Mouse (Mus musculus): ENCODE measurements at regions not wholly inside any gene's neighbourhood (a gene's known extent, or its start where the extent isn't known, plus 50 kb on each side); places are given as distances from the start of the nearest gene placed in this dataset.
"Not testable (repeated sequence)": the region's sequence is repeated elsewhere in the genome, so short reads cannot be mapped to it uniquely, and the experiment has no call there.

GRCm38 (mm10) chr4:8462414-8462813 lies 223.6 kb upstream of the Car8 start:
- not testable (repeated sequence) for DNase-seq

DNA sequence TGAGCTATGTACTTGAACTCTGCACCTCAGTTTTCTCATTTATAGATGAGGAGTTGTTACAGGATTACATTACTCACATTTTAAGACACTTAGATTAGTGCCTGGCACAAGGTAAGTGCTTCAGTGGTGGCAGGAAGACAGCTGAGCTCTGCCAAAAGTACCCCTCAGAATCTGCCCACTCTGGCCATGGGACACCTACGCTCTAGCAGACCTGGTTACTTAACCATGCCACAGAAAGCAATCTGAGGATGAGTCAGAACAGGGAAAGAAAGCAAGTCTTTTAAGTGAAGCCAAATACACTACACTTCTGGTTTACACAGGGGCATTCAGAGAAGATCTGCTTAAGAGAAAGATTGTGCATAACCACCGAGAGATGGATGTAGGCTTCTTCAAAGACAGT lies 215.5 kb upstream of the Car8 start:
- no peak for DNase-seq

GRCm38 (mm10) chr4:8432393-8432792 lies 193.6 kb upstream of the Car8 start:
- DNase-seq = peak; percentile 63

- DNase-seq = no peak
Observed at GRCm38 (mm10) chr4:8431032-8431332, 192.1 kb upstream of the Car8 start.

- no peak for DNase-seq
Observed at GRCm38 (mm10) chr4:8430269-8431031, 191.6 kb upstream of the Car8 start.

DNA sequence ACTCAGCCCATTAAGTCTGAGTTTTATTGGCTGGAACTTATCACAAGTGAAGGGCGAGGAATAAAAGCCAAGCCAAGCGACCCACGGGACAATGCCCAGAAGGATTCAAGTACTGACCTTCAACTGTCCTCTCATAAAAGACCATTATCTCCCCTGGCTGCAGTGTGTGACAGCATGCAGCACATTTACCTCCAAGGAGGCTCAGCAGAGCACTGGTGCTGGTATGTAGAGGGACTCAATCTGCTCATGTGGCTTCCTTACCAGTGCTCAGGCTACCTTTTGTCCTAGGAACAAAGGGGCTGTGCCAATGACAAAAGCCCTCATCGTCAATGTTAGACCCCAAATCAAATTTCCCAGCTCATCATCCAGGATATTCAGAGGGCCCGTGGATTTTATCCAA lies 190.9 kb upstream of the Car8 start:
- DNase-seq = no peak

DNA sequence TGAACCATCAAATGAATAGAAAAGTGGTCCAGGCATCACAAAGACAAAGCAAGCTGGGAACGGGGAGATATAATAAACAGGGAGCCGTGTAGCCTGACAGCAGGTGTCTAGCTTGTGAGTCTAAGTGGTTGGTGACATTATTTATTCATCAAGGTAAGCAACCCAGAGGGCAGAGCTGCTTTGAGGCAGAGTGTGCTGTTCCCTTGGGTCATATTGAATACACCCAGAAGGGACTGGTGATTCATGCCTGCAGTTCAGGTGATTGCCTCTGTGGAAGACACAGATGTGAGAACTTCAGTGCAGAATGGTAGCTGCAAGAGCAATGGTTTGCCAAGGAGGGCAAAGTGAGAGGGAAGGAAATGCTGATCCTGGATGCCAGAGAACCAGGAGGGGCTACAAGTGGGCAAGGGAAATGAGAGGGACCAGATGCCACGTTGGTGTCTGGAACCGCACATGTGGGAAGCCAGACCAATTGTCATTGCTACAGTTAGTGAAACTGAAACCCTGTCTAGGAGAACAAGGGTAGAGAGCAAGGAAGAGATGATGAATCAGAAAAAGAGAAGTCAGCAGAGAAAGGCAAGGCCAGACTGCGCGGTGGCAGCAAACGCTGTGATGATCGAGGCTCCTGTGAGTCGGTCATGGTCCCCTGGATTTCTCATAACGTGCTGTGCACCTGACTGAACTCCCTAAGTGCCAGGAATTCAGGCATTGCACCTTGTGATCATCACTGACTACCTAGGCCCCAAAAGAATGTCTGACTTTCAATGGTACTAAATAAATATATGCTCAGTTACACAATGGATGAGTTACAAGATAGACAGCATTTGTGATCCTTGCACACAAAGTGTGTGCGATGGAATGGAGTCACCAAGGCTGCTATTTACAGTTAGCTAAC lies 190.0 kb upstream of the Car8 start:
- DNase-seq = no peak

- no peak for DNase-seq
Observed at GRCm38 (mm10) chr4:8427812-8428211, 189.0 kb upstream of the Car8 start.

DNA sequence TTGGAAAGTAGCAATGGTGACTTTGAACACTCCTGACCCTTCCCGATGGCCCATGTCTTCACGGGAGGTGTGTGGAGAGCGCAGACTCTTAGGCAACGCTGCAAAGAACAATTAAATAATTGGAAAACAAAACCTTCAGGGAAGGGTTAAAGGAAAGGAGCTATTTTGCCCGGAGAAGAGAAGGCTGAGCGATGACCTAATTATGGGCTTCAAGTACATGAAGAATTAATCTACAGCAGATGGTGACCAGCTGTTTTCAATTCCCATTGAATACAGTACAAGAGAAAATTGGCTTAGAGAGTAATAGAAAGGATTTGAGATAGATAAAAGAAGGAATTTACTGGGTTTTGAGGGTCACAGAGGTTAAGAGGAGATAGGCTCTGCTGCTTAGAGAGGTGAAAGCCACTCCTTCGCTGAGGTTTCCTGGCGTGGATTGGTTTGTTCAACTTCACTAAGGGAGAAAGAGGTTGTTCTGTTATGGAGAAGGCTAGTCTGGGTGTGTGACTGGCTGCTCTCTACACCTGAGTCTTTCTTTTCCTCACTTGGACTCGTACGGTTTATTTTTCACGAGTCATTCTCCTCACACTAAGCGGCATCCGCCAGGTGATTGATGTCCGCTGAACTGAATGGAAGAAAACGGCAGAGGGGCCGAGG lies 184.7 kb upstream of the Car8 start:
- DNase-seq = no peak

- DNase-seq = no peak
Observed at GRCm38 (mm10) chr4:8421285-8421684, 182.4 kb upstream of the Car8 start.

DNA sequence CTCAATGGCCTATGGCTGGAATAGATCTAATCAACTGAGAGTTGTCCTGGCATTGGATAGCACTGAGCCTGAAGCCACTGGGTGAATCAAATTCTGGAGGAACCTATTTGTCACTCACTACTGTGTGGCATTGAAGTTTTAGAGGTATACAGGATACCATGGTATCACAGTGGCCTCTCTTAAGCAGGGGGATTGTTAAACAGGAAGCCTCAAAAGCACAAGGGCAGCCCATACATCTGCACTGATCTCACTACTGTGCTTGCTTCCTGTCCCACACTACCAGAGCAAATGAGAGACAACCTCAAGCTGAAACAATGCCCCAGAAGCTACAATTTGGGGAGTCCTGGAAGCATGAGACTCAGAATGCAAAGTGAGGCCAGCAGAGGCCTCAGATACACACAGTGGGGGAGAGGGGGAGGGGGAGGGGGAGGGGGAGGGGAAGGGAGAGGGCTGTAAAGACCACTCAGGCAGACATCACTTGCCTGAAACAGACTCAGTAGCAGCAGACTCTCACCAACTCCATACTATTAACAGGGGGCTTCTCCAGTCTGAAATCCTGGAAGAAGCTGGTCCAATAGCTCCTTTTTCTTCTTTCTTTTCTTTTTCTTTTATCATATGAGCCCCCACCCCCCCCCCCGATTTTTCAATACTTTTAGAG lies 179.7 kb upstream of the Car8 start:
- DNase-seq = no peak

DNA sequence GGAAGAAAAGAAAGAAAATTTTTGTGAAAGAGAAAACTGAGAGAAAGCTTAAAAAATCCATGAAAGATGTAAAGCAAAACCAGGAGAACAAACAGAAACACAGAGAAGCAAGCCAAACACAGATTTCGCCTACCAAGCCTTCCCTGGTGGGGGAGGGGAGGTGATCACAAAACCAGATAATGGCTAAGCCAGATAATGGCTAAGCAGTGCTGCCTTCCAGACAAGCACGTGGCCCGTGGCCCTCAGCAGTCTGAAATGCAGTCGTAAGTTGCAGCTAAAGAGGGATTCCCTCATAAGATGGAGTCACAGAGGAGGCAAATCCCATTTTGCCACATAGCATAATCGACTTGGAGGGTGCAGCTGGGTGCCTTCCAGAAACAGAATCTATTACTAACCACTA lies 179.0 kb upstream of the Car8 start:
- no peak for DNase-seq

DNA sequence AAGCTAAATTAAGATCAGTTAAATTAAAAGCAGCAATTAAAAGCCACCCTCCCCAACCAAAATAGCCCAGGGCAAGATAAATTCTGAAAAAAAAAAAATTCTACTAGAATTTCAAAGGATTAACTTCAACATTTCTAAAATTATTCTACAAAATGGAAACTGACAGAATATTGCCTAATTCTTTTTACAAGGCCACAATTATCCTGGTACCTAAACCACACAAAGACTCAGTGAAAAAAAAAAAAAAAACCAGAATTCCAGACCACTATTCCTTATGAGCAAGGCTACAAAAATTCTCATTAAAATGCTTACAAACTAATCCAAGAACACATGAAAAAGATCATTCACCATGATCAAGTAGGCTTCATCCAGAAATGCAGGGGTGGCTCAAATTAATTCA lies 174.5 kb upstream of the Car8 start:
- DNase-seq = no peak

- no peak for DNase-seq
Observed at GRCm38 (mm10) chr4:8400069-8400468, 161.2 kb upstream of the Car8 start.

DNA sequence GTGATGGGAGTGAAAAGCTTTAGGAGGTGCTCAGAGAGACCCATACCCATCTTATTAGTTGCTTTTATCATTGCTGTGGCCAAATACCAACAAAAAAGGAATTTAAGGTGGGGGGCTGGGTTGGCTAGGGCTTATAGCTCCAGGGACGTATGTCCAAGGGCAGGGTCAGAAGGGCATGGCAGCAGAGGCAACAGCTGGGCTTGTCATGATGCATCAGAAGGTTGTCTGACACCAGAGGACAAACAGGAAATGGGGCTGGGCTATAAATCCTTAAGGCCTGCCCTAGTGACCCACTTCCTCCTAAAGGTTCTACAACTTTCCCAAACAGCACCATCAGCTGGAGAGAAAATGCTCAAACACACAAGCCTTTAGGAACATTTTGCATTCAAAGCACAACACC lies 160.6 kb upstream of the Car8 start:
- no peak for DNase-seq

DNA sequence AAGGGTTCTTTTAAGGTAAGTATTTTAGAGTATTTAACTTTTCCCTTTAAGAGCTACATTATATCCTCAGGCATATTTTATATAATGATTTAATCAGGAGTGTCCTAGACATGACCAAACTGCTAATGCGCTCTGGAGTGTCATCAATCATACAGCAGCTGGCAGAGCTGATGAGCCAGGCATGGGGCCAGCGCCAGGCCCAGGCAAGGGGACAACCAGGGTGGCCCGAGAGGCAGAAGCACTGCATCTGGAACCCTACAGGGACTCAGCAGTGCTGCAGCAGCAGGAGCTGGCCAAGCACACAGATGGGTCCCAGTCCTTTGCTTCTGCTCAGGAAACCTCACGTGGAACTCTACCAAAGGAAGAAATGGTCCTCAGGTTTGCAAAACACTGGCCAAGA lies 160.1 kb upstream of the Car8 start:
- DNase-seq = peak; percentile 13

DNA sequence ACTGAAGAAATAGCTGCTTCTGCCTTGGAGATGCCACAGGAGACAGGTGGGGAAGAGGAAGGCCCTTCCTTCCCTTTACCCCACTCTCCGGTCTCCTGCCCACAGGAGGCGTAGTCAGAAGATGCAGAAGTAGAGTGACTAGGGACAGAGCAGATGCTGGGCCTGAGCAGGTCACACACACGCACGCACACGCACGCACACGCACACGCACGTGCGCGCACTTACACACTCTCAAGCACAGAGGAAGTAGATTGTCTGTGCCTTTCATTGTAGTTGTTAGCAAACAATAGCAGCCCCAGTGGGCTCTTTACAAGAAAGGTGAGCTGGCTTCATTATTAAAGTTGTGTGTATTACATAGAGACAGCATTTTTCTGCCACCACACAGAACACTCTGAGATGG lies 144.3 kb upstream of the Car8 start:
- no peak for DNase-seq

GRCm38 (mm10) chr4:8382125-8382417 lies 143.2 kb upstream of the Car8 start:
- no peak for DNase-seq

DNA sequence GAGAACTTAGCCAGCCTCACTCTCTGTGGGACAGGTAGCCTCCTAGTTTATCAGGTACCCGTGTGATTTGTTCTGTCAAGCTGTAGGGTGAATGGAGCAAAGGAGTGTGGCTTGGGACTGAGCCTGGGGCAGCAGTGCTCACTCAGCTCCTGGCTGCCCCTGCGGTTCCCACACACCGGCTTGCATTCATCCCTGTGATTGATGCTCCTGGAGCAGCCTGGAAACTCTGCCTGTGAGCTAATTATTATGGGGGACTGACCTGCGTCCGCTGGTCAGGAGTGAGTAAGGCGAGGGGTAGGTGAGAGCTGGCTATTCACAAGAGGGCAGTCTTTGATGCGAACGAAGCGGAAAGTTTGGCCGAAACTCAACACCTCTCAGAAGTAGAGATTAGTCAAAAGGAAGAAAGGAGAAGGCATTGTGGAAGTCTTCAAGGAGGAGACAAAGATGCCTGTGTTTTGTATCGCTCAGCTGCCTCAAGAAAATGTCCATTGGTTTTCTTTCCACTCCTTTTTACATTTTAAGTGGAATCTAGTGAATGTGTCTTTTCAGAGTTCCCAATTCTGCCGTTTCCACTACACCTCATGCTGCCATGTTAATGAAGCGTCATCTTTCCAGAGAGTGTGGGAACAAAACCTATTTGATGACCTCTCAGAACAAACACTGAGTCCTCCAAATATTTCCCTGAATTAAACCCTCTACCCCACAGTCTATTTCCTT lies 142.7 kb upstream of the Car8 start:
- no peak for DNase-seq

DNA sequence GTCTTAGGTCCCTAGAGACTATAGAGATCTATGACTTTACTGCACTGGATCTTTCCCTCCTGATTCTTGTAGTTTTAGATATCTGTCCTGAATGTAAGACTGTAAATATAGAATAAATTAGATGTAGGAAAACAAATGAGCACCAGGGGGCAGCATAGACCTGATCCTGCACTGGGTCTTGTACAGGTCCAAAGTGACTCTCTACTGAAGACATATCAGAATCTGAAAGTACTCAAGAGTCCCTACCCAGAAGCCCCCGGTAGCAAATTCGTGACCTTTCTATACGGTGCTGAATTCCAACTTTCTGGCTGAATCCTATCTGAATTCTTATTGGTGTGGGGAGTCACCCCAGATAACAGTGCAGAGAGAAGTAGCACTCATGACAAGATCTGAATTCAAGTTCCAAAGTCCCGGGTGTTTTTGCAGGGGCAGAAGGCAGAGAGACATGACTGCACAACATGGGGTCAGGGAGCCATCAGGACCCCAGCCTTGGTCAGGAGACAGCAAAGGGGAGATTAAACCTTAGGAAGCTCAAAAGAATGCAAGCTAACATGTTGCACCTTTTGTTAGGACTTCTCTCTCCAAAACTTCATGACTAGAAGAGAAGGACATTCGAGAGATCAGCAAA lies 142.0 kb upstream of the Car8 start:
- peak; percentile 44 for DNase-seq

- no peak for DNase-seq
Observed at GRCm38 (mm10) chr4:8374737-8375489, 136.1 kb upstream of the Car8 start.

GRCm38 (mm10) chr4:8374061-8374460 lies 135.2 kb upstream of the Car8 start:
- DNase-seq = no peak

Data from right cerebral cortex, postnatal 14 days (tissue).